Mouse (Mus musculus): Measurements from ENCODE around the gene Mrpl42.
A peak's percentile ranks its signal among the peaks of the same experiment; 100 is the strongest.
"Not testable (repeated sequence)": the region's sequence is repeated elsewhere in the genome, so short reads cannot be mapped to it uniquely, and the experiment has no call there.

Gene Mrpl42

DNA sequence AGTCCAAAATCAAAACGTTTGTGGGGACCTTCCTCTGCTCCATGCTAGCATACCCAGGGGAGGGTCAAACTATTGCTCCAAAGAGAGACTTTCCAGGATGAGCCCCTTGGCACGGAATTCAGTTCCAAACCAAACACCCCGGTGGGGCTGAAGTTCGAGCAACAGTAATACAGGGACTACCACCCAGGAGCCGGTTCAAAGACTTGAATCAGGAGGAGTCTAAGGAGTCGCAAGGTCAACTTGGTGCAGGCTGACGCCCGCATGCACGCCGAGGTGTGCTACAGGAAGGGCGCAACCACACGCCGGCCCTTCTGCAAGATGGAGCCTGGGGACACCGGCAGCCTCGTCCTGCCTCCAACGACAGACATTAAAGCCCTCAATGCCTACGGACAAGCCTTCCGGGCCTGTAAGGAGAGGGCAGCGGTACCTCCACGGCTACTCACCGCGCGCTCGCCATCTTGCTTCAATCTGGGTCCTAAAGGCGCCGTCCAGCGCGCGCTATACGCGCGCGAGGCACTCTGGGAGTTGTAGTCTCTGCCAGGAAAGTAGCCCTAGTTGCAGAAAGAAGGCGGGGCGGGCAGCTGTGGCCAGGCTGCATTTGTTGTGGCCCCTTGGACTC is at the start of gene Mrpl42:
Gene Mrpl42 (minus strand): TSS at position 478 of the 619 bp plus-strand sequence.
- DNase-seq = peak; percentile 90

DNA sequence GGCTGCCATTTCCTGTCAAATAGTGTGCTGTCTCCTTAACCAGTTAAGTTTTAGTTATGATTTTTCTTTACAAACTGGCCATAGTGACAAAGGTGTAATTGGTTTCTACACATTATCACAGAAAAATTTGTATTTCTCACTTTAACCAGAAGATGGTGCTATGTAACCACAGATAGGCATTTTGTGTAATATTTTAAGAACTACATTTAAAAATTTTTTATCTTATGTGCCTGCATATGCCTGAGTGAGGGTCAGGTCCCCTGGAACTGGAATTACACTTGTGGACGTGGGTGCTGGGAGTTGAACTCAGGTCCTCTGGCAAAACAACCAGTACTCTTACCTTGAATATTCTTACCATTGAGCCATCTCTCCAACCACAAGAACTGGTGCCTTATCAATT is 48.8 kb upstream of the Mrpl42 start:
- no peak for DNase-seq

DNA sequence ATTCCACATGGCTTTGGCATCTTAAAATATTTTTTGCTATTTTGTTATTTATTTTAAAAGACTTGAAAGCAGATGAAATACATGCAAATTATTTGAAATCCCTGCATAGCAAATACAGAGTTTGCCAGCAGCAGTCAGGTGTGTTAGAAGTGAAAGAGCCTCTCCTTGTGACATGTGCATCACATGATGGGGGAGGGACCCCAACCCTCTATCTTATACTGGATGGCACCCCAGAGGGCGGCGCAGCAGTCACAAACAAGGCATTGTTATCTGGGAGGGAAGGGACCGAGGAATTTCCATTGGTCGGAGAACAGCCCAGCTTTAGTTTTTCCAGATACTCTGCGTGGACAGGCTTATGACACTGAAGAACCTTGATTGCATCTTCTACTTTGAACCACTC is 47.3 kb upstream of the Mrpl42 start:
- not testable (repeated sequence) for DNase-seq

DNA sequence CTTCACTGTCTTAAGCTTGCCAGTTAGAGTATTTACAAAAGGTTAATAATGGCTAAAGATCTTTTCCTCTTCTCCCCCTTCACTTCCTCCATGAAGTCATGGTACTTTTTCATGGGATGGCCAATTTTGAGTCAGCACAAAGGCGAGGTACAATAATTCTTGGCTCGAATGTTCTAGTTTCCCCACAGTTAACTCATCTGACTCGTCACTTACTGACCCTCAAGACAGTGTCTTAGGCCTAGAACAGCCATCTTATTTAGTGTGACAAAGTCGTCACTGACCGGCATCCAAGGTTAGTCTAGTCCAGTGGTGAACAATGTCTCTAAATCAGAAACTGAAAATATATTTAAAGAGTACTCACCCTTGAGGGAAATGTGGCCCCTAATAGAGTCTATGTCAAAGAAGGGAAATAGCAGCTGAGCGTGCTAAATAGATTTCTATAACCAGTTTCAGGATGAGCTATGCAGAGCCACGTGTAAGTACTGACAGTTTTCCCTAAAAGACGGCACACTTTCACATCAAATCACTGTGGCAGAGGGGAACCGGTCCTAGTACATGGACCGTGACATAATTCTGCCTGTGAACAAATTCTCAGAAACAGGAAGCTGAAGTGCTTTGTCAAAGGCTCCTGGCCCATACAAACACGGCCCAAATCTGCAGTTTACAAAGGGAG is 46.5 kb upstream of the Mrpl42 start:
- no peak for DNase-seq

DNA sequence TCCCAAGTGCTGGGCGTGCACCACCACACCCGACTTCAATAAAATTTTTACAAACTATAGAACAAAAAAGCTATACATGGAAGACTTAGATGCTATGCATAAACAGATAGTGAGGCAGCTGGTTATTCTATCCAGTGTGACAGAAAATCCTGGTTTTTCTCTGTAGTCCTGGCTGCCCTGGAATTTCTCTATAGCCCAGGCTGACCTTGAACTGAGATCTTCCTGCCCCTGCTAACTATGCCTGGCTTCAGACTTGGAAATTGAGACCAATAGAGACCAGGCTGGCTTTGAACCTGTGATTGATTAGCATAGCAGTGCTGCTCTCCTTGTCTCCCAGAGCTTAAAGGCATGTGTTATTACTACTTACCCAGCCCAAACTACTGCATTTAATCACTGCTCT is 44.4 kb upstream of the Mrpl42 start:
- no peak for DNase-seq

DNA sequence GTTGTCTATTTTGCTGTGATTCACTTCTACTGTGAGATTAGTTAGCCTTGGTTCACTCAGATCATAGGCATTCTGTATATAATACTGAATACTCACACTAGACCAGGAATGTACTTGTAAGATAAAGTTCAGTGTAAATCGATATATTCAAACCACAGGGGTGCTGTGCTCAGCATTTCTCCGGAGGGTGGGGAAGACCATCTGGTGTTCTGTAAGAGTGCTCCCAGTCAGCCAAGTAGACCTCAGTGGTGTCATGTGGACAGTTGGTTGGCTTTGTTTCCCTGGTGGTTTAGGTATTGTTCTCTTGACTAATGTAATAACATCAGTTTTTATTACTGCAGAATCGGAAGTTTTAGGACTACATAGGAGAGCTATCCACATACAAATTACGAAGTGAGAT is 43.3 kb upstream of the Mrpl42 start:
- DNase-seq = no peak

DNA sequence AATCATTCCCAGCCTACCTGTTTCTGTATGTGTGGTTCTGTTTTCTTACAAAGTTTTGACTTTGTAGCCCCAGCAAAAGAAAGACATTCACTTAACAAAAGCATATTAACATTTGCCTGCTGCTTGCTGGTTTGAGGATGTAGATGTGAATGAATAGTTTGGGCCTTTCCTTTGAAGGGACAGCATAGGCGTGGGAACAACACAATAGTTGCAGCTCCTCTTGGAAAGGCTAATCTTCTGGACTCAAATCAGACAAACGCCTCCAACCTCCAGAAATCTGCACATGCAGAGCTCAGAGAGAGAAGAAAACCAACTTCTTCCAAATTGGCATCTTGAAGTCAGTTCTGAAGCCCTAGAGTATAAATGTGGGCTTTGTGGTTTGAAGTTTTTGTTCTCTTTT is 42.9 kb upstream of the Mrpl42 start:
- no peak for DNase-seq

DNA sequence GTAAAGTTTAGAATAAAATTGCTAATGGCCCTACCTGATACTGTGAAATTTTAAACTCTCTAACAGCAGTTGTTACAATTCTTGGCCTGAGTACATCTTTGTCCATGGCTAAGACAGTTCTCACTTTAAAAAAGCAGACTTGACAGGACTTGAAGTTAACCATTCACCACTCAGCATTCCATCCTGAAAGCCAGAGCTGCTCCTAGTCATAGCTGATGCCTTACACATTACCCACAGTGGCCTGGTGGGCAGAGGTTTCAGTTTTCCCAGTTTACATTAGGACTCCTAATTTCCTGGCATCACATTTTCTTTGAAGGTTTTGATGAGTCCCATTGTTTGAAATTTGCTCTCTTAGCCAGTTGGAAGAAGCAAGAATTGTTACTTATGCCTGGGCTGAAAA is 42.3 kb upstream of the Mrpl42 start:
- DNase-seq = no peak

DNA sequence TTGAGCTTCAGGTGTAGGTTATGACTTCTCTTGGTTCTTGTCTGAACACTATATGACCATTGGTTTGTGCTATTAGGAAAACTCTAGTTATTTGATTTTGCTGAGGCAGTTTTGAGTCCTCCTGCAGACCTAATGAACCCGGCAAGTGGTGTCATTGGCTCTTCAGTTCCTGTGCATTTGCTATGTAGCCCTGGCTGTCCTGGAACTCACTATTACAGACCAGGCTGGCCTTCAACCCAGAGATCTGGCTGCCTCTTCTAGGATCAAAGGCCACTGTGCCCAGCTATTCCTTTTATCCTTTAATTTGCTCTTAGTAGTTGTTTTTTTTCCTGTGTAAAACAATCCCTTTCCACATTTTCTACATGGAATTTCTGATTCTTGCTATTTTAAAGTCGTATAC is 41.6 kb upstream of the Mrpl42 start:
- DNase-seq = no peak

DNA sequence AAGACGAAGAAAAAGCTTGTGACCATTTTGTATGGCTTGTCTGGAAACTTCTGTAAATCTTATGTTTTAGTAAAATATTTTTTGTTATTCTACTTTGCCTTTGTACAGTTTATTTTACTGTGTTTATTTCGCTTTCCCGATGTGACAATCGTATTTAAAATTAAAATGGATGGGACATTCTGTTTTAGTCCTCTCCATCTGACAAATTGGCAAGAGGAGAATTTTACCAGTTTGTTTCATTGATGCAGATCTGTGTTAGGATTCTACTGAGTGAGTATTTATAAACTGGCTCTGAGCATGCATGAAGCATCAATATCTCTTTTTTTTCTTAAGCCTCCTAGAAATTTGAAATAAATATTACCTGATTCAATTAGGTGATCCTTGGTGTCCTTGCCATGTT is 41.2 kb upstream of the Mrpl42 start:
- DNase-seq = no peak

DNA sequence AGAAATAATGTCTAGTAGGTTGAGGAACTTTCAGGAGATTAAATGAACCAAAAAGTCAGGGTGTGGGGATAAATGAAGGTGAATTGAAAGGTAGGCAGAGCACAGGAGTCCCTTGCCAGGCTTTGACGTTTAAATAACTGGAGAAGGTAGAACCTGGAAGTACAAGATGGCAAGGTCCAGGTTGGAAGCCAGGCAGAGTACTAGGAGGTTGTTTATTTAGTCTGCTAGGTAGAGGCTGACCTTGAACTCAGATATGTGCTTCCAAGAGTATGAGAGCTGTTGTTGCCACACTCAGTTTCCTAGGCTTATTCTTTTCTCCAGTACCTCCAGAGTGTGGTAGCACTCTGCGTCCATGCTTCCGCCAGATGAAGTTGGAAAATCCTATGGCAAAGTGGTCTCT is 38.1 kb upstream of the Mrpl42 start:
- no peak for DNase-seq

DNA sequence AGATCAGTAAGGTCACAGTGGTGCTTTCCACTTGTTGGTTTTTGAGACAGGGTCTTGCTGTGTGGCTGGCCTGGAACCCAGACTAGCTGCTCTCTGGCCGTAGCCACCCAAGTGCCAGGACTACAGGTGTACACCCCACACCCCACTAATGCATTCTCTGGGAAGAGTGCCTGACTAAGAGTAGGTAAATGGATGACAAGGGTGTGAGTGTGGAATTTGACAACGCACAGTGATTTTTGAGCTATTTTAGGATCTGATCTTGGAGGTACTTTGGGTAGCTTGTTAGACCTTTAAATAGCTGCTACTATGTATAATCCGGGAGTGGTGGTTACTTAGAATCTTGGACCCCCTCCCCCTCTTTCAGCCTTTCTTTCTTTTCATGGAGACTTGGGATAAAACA is 37.5 kb upstream of the Mrpl42 start:
- DNase-seq = no peak

DNA sequence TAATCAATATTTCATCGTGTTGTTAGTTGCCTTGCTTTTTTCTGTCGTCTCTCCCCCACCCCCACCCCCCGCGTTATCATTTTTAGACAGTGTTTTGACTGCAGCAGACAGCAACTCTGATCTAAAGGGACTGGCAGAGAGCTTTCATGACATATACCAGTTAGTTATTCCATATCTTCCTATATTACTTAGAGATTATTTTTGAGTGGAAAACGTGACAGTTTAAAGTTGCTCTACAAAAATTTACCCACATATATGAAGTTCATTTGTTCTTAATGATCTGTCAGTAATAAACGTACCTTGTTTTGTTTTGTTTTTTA is 34.4 kb upstream of the Mrpl42 start:
- DNase-seq = no peak

DNA sequence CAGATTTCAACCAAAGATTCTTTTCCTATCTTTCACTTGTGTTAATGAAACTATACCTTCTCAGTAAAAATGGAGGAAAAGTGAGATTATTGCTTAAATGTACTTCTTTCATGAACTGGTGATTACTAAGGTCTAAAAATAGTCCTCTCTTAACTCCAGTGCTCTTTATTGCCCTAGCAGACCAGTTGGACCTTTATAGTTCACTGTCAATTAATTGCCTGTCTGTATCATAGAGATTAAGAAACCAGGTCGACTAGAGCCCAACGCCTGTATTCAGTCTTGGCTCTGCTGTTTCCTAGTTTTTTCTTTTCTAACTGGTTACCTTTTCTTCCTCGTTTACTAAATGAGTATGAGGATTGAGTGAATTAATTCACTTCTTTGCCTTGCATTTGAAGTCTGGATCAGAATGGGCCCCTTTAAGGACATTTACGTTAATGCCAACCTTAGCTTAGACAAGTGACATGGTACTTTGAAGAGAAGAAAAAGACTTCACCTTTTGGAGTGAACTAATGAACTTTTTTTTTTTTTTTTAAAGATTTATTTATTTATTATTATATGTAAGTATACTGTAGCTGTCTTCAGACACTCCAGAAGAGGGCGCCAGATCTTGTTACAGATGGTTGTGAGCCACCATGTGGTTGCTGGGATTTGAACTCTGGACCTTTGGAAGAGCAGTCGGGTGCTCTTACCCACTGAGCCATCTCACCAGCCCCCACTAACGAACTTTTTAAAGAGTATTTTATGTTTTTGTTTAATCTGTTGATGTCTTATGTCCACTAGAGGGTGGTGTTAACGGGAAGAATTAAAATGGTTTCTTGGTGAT is 33.9 kb upstream of the Mrpl42 start:
- no peak for DNase-seq

DNA sequence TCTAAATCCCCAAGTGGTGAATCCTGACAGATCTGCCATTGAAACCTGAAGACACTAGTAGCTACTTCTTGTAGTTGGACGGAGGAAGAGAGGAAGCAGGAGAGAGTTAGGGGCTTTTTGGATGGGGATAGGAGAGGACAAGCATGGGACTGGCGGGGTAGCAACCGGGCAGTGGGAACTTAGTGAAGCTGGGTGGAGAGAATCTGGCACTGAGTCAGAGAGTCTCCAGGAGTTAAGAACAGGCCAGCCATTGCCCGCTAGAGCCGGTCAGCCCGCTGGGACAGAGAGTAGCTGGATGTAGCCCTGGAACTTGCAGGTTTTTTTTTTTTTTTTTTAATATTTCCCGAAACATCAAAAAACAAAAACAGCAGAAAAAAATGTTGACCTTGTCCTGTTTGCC is 31.6 kb upstream of the Mrpl42 start:
- DNase-seq = no peak

DNA sequence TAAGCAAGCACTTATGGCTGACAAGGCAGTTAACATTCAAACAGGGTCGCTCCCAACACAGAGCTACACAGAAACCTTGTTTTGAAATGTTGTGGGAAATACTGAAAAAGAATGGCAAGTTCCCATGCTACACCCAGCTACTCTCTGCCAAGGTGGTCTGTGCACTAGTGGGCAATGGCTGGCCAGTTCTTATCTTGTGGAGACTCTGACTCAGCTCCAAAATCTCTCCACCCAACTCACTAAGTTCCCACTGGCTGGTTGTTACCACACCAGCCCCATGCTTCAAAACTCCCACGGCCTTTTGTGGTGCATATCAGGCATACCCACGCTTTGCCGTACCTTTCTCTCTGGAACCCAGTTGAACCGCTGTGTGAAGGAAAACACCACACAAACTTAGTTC is 31.2 kb upstream of the Mrpl42 start:
- DNase-seq = no peak

DNA sequence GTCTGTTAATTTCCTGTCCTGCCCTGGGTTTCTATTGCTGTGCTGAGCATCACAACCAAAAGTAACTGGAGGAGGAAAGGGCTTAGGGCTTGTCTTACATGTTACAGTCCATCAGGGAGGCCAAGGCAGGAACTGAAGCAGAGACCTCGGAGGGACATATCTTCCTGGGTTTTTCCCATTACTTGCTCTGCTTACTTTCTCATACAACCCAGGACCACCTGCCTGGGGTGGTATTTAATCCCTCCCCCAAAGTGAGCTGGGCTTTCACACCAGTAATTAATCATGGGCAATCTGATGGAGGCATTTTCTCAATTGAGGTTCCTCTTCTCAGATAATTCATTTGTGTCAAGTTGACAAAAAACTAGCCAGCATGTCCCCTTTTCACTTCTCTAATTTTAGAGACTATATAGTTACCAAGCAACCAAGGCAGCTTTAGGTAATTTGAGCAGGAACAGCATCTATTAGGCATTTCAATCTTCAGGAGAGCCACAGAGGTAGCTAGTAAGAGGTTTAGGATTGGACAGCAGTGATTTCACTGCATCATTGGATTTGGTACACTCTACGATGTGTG is 28.9 kb upstream of the Mrpl42 start:
- no peak for DNase-seq

DNA sequence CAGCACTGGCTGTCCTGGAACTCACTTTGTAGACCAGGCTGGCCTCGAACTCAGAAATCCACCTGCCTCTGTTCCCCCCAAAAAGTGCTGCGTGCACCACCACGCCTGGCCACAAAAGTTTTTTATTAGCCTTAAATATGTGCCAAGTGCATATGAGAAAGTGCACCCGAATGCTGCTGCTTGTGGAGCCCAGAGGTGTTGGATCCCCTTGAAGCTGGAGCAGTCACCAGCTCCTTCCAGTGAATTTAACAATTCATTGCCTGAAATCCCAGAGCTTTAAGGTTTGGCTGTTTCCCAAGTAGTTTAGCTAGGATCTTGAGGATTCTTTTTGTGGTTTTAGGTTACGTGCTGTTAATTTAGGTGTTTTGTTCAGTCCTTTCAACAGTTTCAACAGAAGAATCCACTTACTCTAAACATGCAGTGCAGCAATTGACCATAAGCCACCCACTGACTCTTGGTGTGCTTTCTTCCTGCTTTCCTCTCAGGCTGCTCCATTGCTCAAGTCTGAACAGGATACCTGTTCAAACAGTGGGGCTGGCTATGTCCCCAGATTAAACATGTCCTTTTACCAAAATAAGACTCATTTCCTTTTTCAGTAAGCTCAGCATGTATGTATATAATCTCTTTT is 24.9 kb upstream of the Mrpl42 start:
- no peak for DNase-seq

DNA sequence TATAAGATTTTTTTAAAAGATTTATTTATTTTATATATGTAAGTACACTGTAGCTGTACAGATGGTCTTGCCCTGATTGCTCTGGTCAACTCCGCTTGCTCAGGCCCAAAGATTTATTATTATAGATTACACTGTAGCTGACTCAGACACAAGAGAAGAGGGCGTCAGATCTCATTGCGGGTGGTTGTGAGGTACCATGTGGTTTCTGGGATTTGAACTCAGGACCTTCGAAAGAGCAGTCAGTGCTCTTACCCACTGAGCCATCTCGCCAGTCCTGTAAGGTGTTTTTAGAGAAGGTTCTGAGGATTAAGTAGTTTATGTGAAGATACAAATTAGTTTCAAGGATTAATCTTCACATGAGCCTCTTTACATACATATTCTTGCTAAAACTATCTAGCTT is 24.1 kb upstream of the Mrpl42 start:
- no peak for DNase-seq

DNA sequence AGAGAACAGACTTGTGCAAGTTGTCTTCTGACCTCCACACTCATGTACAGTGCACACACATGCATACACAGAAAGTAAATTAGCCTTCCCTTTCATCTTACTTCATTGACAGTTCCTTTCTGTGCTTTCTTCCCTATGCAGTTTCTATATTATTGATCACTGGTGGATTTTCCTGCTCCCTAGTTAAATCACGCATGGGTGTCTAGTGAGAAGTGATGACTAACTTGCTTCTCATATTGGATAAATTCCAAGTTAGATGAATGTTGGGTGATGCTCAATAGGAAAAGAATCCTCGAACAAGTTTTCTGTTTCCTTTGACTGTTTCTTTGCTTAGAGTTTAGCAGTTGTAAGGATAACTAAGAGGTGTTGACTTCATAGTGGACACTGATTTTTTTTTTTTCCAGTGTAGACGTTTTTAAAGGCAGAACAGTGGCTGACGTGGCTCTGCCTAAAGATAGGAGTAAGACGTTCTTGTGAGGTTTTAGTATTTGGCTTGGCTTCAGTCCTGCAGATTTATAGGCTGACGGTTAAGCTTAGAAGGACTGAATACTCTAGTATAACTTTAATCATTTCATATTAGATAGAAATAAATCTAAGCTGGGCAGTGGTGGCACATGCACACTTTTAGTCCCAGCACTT is 23.4 kb upstream of the Mrpl42 start:
- DNase-seq = no peak

DNA sequence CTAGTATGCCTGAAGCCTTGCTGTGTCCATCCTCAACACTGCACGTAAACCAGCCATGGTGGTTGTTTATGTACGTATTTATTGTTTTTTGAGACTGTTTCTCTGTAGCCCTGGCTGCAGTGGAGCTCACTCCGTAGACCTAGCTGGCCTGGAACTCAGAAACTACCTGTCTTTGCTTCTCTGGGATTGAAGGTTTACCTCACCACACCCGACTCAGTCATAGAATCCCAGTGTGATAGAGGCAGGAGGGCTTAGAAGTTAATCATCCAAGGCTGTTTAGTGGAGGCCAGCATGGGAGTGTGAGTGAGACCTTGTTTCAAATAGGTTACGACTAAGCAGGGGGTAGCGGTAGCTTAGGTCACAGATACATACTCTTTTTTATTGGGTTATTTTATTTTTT is 15.9 kb upstream of the Mrpl42 start:
- no peak for DNase-seq

DNA sequence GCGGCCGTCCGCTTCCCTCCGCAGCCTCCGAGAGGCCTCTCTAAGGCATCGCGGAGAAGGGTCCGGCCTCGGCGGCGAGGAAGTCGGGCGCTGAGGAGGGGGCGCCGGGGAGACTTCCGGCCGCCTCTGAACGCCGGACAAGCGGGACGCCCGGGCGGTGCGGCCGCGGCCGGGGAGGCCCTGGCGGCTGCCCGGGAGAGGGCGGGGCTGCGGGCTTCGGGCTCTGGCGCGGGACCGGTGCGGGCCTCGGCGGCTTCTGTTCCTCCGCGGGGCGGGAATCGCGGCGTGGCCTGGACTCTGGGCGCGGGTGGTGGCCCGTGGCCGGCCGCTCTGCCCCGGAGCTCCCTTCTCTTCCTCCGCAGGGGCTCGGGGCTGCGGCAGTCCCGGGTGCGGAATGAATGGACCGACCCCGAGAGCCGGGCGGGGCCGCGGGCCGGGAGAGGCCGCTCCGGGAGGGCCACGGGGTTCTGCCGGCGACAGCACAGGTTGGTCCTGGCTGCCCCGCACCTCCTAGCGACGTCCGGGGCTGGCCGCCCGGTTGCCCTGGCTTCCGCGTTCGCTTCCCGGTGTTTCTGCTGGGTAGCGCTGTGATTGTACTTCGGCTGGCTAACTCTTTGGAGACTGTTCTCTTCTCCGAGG is 13.7 kb upstream of the Mrpl42 start:
- DNase-seq = no peak

All from layer of hippocampus, adult 9-11 months (tissue).